8 mouse cellular contexts compared by ENCODE assay signal in the genomic region with DNA sequence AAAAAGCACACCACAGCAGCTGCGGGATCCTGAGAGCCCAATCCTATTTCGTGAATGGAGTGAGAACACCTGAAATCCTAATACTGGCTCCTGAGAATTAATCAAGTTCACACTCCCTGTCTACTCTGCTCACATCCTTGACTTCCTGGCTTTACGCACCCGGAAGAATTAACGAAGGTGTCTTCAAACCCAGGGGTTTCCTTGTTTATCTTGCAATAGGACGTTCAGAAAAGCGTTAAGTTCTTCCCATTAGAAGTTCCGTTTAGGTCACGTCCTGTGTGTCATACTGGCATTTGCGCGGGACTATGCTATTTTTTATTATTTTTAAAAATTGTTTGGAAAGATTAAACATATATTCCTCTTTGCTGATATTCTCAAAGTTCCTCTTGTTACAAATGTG. TPM values are rescaled to one million over a fixed set of nuclear protein-coding genes. Genes with fewer than 3 reads are reported as not detected.
DNase-seq lines count a peak whose midpoint lies in the region; ATAC-seq and TF ChIP-seq lines count a peak whose summit lies in the region.

No protein-coding gene starts in this region.

- H3K9ac ChIP-seq in CH12.LX (ENCODE audit: insufficient read depth, low read depth) = peak overlapping the region; percentile 91
- peak overlapping the region; percentile 44 for H3K9ac ChIP-seq in forebrain, embryonic 15.5 days (replicated peaks)
- peak overlapping the region; percentile 55 for H3K9ac ChIP-seq in liver, postnatal 0 days (replicated peaks)

- in situ Hi-C loops in CH12.LX (cut with MboI; ENCODE audit: low pct_ligation_motif_present, low pct_unique_long_range_greater_than_20kb, low sequenced_read_pairs) = loop anchor here (10.0 kb wide), 1 partner anchor 52 kb away; no protein-coding TSS in a partner anchor

- H3K9me3 ChIP-seq in CH12.LX (replicated peaks; ENCODE audit: low read length) = no peaks in the 10 kb centered on the region
- no peaks in the 10 kb centered on the region for H3K9me3 ChIP-seq in forebrain, embryonic 15.5 days
- H3K9me3 ChIP-seq in liver, postnatal 0 days (ENCODE audit: low read length) = no peaks in the 10 kb centered on the region

- H3K27ac ChIP-seq in CH12.LX (ENCODE audit: insufficient read depth, low read depth) = no peak overlapping the region; the same call in 1 of the 2 replicates
- peak overlapping the region; percentile 76 for H3K27ac ChIP-seq in forebrain, embryonic 15.5 days (replicated peaks)
- H3K27ac ChIP-seq in liver, postnatal 0 days (ENCODE audit: low read depth) = peak overlapping the region; percentile 68

- TF ChIP-seq EP300 in CH12.LX (IDR thresholded peaks at IDR 0.05; ENCODE audit: low read length) = no peak
- 0 out of 2 replicates have a peak, but pooled peaks have one; percentile 22 for TF ChIP-seq EP300 in liver, postnatal 0 days (IDR thresholded peaks at IDR 0.05; ENCODE audit: low read depth)

- TF ChIP-seq RAD21 in CH12.LX (IDR thresholded peaks at IDR 0.05; ENCODE audit: low read depth, low read length) = no peak

- dilution Hi-C loops in CH12.LX (cut with MboI; ENCODE audit: extremely low pct_ligation_motif_present, extremely low pct_unique_long_range_greater_than_20kb, low sequenced_read_pairs) = no loop called here

- H3K36me3 ChIP-seq in CH12.LX (replicated peaks in 1 of 2; ENCODE audit: control insufficient read depth in 1 of 2, insufficient read depth in 1 of 2, low read length in 1 of 2) = peaks cover 0 to under 1% of the 10 kb centered on the region in 2 experiments
- H3K36me3 ChIP-seq in forebrain, embryonic 15.5 days = no peaks in the 10 kb centered on the region
- H3K36me3 ChIP-seq in liver, postnatal 0 days (replicated peaks; ENCODE audit: insufficient read depth, low read length) = no peaks in the 10 kb centered on the region

- TF ChIP-seq CTCF in CH12.LX (conservative IDR thresholded peaks at IDR 0.05 in 1 of 2, IDR thresholded peaks at IDR 0.05 in 1 of 2; ENCODE audit: low read depth in 2 of 2, low read length in 2 of 2) = no peak
- TF ChIP-seq CTCF in liver, postnatal 0 days (IDR thresholded peaks at IDR 0.05; ENCODE audit: low read depth) = no peak

- TF ChIP-seq POLR2A in CH12.LX (IDR thresholded peaks at IDR 0.05; ENCODE audit: low read depth, low read length) = no peak

- ATAC-seq in forebrain, embryonic 15.5 days (replicated peaks) = no peak
- ATAC-seq in liver, postnatal 0 days = no peak

- WGBS in forebrain, embryonic 15.5 days = 4% methylated on average over 11 of the region's 11 CpGs
- WGBS in liver, postnatal 0 days (ENCODE audit: insufficient replicate concordance) = under 1% methylated on average over 11 of the region's 11 CpGs

- H3K4me2 ChIP-seq in CH12.LX (ENCODE audit: insufficient read depth, low read depth, poor library complexity, severe bottlenecking) = peak overlapping the region; percentile 91
- peak overlapping the region; percentile 58 for H3K4me2 ChIP-seq in forebrain, embryonic 15.5 days (replicated peaks)
- H3K4me2 ChIP-seq in liver, postnatal 0 days (ENCODE audit: low read depth, low read length) = peak overlapping the region; percentile 86

- peaks cover 5 to 30% of the 10 kb centered on the region in 2 experiments; a peak in 3 of 4 replicates for H3K4me1 ChIP-seq in CH12.LX (ENCODE audit: control insufficient read depth in 1 of 2, insufficient read depth in 2 of 2)
- H3K4me1 ChIP-seq in forebrain, embryonic 15.5 days = peaks cover 32% of the 10 kb centered on the region
- peaks cover 20% of the 10 kb centered on the region for H3K4me1 ChIP-seq in liver, postnatal 0 days (ENCODE audit: insufficient read depth)

- peak overlapping the region; percentile 59 to 72 (median 65) for H3K4me3 ChIP-seq in CH12.LX (replicated peaks in 1 of 3; ENCODE audit: low read depth in 2 of 3, low read length in 2 of 3, poor library complexity in 1 of 3)
- H3K4me3 ChIP-seq in forebrain, embryonic 15.5 days = peak overlapping the region; percentile 98
- H3K4me3 ChIP-seq in liver, postnatal 0 days (ENCODE audit: low read depth, low read length) = peak overlapping the region; percentile 55

- H3K79me2 ChIP-seq in CH12.LX (replicated peaks; ENCODE audit: control insufficient read depth, extremely low read depth, insufficient read depth, poor library complexity, severe bottlenecking) = peaks cover 34% of the 10 kb centered on the region

- no peaks in the 10 kb centered on the region for H3K27me3 ChIP-seq in CH12.LX (replicated peaks)
- 0 out of 2 replicates have a peak, but pooled peaks cover 2% of the 10 kb centered on the region for H3K27me3 ChIP-seq in forebrain, embryonic 15.5 days
- H3K27me3 ChIP-seq in liver, postnatal 0 days (ENCODE audit: insufficient read depth, low read length) = no peaks in the 10 kb centered on the region

- DNase-seq in embryo, embryonic 10.5 days (ENCODE audit: low spot score) = peak; percentile 32
- no peak for DNase-seq in embryo, embryonic 11 days
- no peak for DNase-seq in CH12.LX (ENCODE audit: extremely low read depth)
- no peak for DNase-seq in liver, postnatal 0 days
- DNase-seq in B cell, adult 2 months = no peak
- no peak for DNase-seq in urinary bladder, postnatal 10 days (ENCODE audit: low spot score)
- DNase-seq in kidney, postnatal 14 days = no peak

TF ChIP-seq in CH12.LX, 34 proteins besides CTCF, POLR2A, EP300 and RAD21:
- TF ChIP-seq ELF1 (IDR thresholded peaks at IDR 0.05; ENCODE audit: low read depth, low read length) (peak; percentile 72), MAX (IDR thresholded peaks at IDR 0.05; ENCODE audit: low read length) (no peak), MEF2A (IDR thresholded peaks at IDR 0.05; ENCODE audit: borderline replicate concordance, low read depth, low read length) (0 out of 2 replicates have a peak, but pooled peaks have one; percentile 40), POLR2AphosphoS2 (IDR thresholded peaks at IDR 0.05; ENCODE audit: low read depth, low read length) (peak; percentile 16; the same call in 1 of the 2 replicates), CHD2 (IDR thresholded peaks at IDR 0.05; ENCODE audit: low read length) (no peak), MXI1 (IDR thresholded peaks at IDR 0.05; ENCODE audit: low read depth, low read length) (peak; percentile 30; the same call in 1 of the 2 replicates), TCF12 (IDR thresholded peaks at IDR 0.05; ENCODE audit: low read depth, low read length) (peak; percentile 22; the same call in 1 of the 2 replicates), MAZ (IDR thresholded peaks at IDR 0.05; ENCODE audit: low read depth, low read length) (peak; percentile 55; the same call in 1 of the 2 replicates), E2F4 (IDR thresholded peaks at IDR 0.05; ENCODE audit: insufficient replicate concordance, low read depth, low read length) (no peak; the same call in 1 of the 2 replicates), CHD1 (IDR thresholded peaks at IDR 0.05; ENCODE audit: low read depth, low read length) (peak; percentile 75)

RNA-seq across cellular contexts. Expression of a gene that starts 0.7 kb away (rescaled TPM):
- 31.3 and 35.0 TPM in 2 replicates for total RNA-seq in CH12.LX (2012; rRNA removed)
- total RNA-seq in CH12.LX (2014; rRNA removed) = 23.2 and 23.8 TPM in 2 replicates
- 32.6 and 38.4 TPM in 2 replicates for polyA plus RNA-seq in CH12.LX (2012; ENCODE audit: insufficient read length, low read depth)
- 48.3 and 51.5 TPM in 2 replicates for polyA plus RNA-seq in forebrain, embryonic 15.5 days (2015; fragmentation: Nextera tagmentation; extraction: Ambion mirVana)
- polyA plus RNA-seq in liver, postnatal 0 days (2015; fragmentation: Nextera tagmentation; extraction: Ambion mirVana) = 22.8 and 25.8 TPM in 2 replicates

RNA-seq across cellular contexts. Expression of a gene that starts 35.5 kb away (rescaled TPM):
- total RNA-seq in CH12.LX (2012; rRNA removed) (153 and 164 TPM in 2 replicates), CH12.LX (2014; rRNA removed) (292 and 359 TPM in 2 replicates)
- polyA plus RNA-seq in CH12.LX (2012; ENCODE audit: insufficient read length, low read depth) = 285 and 329 TPM in 2 replicates
- 267 and 268 TPM in 2 replicates for polyA plus RNA-seq in forebrain, embryonic 15.5 days (2015; fragmentation: Nextera tagmentation; extraction: Ambion mirVana)
- 98.7 and 105 TPM in 2 replicates for polyA plus RNA-seq in liver, postnatal 0 days (2015; fragmentation: Nextera tagmentation; extraction: Ambion mirVana)
